Mouse (Mus musculus) hindbrain, embryonic 14.5 days (tissue): Measurements from ENCODE around the gene Gfod1. TPM values are rescaled to one million over a fixed set of nuclear protein-coding genes. Genes with fewer than 3 reads are reported as not detected.

Source experiments
- ATAC-seq: fragments of 200-750 bp; cut with Nextera tagmentation; 2 replicates; pipeline ENCODE4 v1.8.0; 2017; ENCODE audit warnings: moderate number of reproducible peaks, mild to moderate bottlenecking, moderate TSS enrichment, moderate library complexity; ENCODE audit not compliant: low FRiP score
- DNase-seq: peaks from one replicate; pipeline ENCODE4 v3.0.0-alpha.2; 2015; ENCODE audit warnings: low spot score
- H3K27ac ChIP-seq: fragments of 300-500 bp; sonication (generic); 2 replicates; pipeline ENCODE4 v1.5.1; 2014; ENCODE audit warnings: mild to moderate bottlenecking, moderate library complexity
- H3K27me3 ChIP-seq: fragments of 300-500 bp; sonication (generic); 2 replicates; pipeline ENCODE4 v1.6.1; 2014; ENCODE audit warnings: mild to moderate bottlenecking, low read length, mixed read lengths; ENCODE audit not compliant: control insufficient read depth, insufficient read depth
- H3K36me3 ChIP-seq: fragments of 300-500 bp; sonication (generic); replicated peaks from 2 replicates; pipeline ENCODE4 v1.6.1; 2014; ENCODE audit not compliant: control insufficient read depth, insufficient read depth
- H3K4me1 ChIP-seq: fragments of 300-500 bp; sonication (generic); replicated peaks from 2 replicates; pipeline ENCODE4 v1.6.1; 2014; ENCODE audit warnings: antibody characterized with exemption, low read length, mixed read lengths; ENCODE audit not compliant: control insufficient read depth, insufficient read depth
- H3K4me2 ChIP-seq: fragments of 300-500 bp; sonication (generic); replicated peaks from 2 replicates; pipeline ENCODE4 v1.6.1; 2014; ENCODE audit warnings: mild to moderate bottlenecking, moderate library complexity
- H3K4me3 ChIP-seq: fragments of 300-500 bp; sonication (generic); replicated peaks from 2 replicates; pipeline ENCODE4 v1.5.1; 2014; ENCODE audit warnings: mild to moderate bottlenecking, low read length
- H3K9ac ChIP-seq: fragments of 300-500 bp; sonication (generic); 2 replicates; pipeline ENCODE4 v1.6.1; 2014
- H3K9me3 ChIP-seq: fragments of 300-500 bp; sonication (generic); 2 replicates; pipeline ENCODE4 v1.6.1; 2016; ENCODE audit warnings: low read length; ENCODE audit not compliant: control insufficient read depth
- WGBS: fragments of 180-500 bp; shearing (Covaris S2); extraction: QIAGEN DNeasy Blood & Tissue Kit; methylation state at CpG from one replicate; pipeline ENCODE4 v1.1.7; 2014; 5-methylcytosine and 5-hydroxymethylcytosine counted together
- polyA plus RNA-seq: library from polyadenylated mRNA; unstranded; fragments of >200 nt; fragmentation: Nextera tagmentation; extraction: Ambion mirVana; gene quantifications from 2 replicates; pipeline ENCODE4 v1.2.1, GENCODE M21; 2014

Gene Gfod1
- polyA plus RNA-seq, 1 experiment from 2014 or later, result 3.7 TPM

DNA sequence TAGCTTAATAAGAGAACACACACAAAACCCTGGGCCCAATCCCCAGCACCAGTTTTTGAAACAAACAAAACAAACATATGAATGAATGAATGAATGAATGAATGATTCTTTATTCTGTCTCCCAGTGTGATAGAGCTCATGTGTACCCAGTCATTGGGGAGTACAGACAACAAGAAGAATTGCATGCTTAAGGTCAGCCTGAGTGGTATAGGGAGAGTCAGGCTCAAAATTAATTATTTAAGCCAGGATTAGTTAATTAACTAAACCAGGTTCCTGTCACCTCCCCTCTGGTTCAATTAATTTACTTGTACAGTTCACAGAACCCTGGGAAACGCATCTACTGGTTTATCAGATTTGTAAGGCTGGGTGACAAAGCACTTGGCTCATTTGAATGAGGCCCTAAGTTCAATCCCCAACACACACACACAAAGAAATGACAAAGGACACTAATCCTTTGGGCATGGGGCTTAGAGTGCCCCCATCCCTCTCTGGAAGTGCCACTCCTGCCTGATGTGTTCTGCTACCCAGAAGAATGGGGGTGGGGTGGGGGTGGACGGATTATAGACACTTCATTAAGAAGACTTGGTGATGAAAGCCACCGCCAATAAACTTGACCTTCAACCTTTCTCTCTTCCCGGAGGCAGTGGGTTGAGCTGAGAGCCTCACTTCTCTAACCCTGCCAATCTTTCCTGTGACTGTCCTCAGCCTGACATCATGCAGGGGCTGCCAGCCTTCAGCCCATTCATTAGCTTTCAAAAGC lies 34.3 kb downstream of the Gfod1 start:
- H3K4me1 ChIP-seq, result peaks cover 7% of the 10 kb centered on the region; the same call in 1 of the 2 replicates
- H3K9ac ChIP-seq, result no peak overlapping the region
- H3K4me2 ChIP-seq, result no peak overlapping the region
- no peak for DNase-seq
- no peak overlapping the region for H3K27ac ChIP-seq
- no peak for ATAC-seq
- H3K9me3 ChIP-seq, result no peaks in the 10 kb centered on the region
- H3K36me3 ChIP-seq, result no peaks in the 10 kb centered on the region
- 20% methylated on average over 4 of the region's 4 CpGs for WGBS
- H3K4me3 ChIP-seq, result no peak overlapping the region
- H3K27me3 ChIP-seq, result no peaks in the 10 kb centered on the region

DNA sequence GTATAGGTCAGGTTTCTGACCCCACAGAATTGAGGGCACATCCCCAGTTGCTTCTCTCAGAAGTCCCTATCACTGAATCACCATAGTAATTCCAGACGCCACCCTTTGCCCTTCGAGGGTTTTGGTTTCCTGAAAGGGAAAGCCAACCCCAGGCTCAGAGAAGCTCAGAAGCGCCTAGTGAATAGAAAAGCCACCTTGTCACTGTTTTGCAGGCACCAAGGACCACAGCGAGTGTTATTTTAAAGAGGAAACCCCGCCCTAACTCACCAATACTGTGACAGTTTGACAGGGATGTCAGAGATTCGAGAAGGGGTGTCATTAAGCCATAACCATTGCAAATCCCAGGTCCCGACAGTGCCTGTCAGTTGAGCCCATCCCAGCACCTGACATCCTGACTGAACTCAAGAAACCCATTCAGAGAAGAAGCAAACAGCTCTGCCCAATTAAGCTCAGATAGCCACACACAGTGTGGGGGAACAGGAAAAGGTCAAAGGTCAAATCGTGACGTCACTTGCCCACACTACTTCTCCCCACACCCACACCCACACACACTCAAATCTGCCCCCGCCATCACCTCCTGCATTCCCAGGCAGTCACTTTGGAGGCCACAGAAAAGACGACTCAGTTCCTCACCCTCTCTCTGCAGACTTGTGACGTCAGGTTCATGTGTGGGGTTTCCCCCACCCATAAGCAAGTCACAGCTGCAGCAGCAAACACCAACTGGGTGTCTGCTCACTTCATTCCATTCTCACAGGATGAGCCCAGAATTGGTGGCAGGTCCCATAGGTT lies 35.2 kb downstream of the Gfod1 start:
- Histone ChIP-seq H3K27me3 (no peaks in the 10 kb centered on the region), H3K9me3 (no peaks in the 10 kb centered on the region), H3K27ac (no peak overlapping the region), H3K4me1 (peaks cover 7% of the 10 kb centered on the region; the same call in 1 of the 2 replicates), H3K4me3 (no peak overlapping the region), H3K36me3 (no peaks in the 10 kb centered on the region), H3K9ac (no peak overlapping the region), H3K4me2 (no peak overlapping the region)
- no peak for DNase-seq
- WGBS, result 58% methylated on average over 12 of the region's 12 CpGs
- ATAC-seq, result 0 out of 2 replicates have a peak, but pooled peaks have one; percentile 24

DNA sequence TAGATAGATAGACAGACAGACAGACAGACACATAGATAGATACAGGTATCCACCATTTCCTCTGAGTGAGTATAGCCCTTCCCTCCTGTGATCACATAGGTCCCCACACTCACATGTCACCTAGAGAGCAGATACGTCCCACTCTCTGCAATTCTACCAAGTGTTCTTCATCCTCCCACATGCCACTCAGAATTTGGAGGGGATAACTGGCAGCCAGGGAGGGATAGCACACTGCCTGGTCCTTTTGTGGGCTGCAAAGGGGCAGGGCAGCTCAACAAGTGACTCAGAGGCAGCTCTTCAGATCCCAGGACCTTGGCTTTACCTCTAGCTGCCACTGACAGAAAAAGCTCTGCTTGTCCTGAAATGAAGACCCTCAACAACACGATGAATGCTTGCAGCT lies 36.1 kb downstream of the Gfod1 start:
- no peak for ATAC-seq
- Histone ChIP-seq H3K4me1 (peaks cover 7% of the 10 kb centered on the region; the same call in 1 of the 2 replicates), H3K27me3 (no peaks in the 10 kb centered on the region), H3K4me2 (no peak overlapping the region), H3K27ac (no peak overlapping the region), H3K9ac (no peak overlapping the region), H3K36me3 (no peaks in the 10 kb centered on the region), H3K4me3 (no peak overlapping the region), H3K9me3 (no peaks in the 10 kb centered on the region)
- WGBS, result 93% methylated on average over 2 of the region's 2 CpGs
- no peak for DNase-seq

DNA sequence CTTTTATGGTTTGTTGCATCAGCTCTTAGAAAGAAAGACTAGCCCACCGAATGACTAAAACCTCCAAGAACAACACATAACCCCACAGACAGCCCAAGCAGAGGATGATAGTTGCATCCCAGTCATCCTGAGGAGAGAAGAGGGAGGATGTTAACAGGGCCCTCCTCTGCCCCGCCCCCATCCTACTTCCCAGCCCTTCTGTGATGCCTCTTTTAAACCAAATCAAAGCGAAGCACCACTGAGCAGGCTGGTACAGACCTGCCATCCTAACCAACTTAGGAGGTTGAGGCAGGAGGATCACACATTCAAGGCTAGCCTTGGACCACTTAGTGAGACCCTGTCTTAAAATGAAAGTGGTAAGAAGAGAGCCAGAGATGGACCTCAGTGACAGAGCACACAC lies 36.8 kb downstream of the Gfod1 start:
- ATAC-seq (no peak), DNase-seq (no peak)
- Histone ChIP-seq H3K4me3 (no peak overlapping the region), H3K27me3 (no peaks in the 10 kb centered on the region), H3K9me3 (no peaks in the 10 kb centered on the region), H3K27ac (no peak overlapping the region), H3K9ac (no peak overlapping the region), H3K4me2 (no peak overlapping the region), H3K36me3 (no peaks in the 10 kb centered on the region), H3K4me1 (peaks cover 7% of the 10 kb centered on the region; the same call in 1 of the 2 replicates)
- WGBS, result 86% methylated on average over 3 of the region's 3 CpGs

DNA sequence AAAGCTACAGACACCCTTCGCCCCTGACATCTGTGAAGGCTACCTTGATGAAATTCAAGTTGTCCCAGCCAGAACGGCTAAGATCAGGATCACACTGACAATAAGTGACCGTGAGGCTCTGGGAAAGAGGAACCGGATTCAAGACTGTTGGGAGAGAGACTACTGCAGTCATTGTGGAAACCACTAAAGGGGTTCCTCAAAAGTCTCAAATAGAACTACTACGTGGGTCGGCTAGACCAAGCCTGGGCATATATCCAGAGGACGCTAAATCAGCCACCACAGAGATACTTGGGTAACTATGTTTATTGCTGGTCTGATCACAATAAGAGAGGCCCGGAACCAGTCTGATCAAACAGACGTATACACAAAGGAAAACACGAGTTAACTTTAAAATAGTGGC lies 37.6 kb downstream of the Gfod1 start:
- ATAC-seq (no peak), DNase-seq (no peak)
- Histone ChIP-seq H3K27ac (no peak overlapping the region), H3K27me3 (no peaks in the 10 kb centered on the region), H3K4me2 (no peak overlapping the region), H3K36me3 (no peaks in the 10 kb centered on the region), H3K4me3 (no peak overlapping the region), H3K9ac (no peak overlapping the region), H3K9me3 (no peaks in the 10 kb centered on the region), H3K4me1 (peaks cover 7% of the 10 kb centered on the region; the same call in 1 of the 2 replicates)
- 94% methylated on average over 10 of the region's 10 CpGs for WGBS

DNA sequence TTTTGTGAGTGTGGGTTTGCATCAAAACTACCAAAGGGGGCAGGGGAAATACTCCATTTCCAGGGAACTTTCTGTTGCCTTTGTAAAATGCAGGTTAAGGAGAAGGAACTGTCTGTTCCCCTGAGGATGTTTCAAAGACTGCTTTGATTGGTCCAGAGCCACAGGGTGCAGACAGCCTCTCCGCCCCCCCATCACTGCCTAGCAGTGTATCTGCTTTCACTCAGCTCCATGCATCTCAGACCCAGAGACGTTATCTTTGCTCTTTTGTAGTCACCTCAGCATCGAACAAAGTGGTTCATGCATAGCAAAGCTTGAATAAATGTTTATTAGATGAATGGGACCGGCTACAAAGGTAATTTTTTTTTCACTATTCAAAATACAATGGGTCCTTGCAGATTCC lies 38.9 kb downstream of the Gfod1 start:
- 25% methylated on average over 4 of the region's 4 CpGs for WGBS
- DNase-seq (no peak), ATAC-seq (no peak)

DNA sequence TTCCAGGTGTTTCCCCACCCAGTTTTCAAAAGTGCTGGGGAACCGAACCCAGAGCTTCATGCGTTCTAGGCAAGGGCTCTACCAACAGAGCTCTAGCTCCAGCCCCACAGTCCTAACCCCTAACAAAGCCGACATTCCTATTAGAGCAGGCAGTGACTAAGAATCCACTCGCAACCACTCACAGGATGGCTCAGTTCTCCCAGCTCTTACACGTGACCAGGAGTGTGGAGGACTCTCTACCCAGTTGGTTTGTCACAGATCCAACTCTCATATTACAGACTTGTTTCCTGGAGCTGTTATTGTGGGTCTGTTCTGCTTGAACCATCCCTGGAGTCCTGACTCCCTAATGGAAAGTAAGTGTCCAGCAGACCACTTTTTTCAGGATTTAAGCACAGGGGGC lies 40.3 kb downstream of the Gfod1 start:
- H3K27me3 ChIP-seq, result no peaks in the 10 kb centered on the region
- ATAC-seq, result no peak
- no peaks in the 10 kb centered on the region for H3K36me3 ChIP-seq
- H3K4me1 ChIP-seq, result peaks cover 7% of the 10 kb centered on the region; the same call in 1 of the 2 replicates
- no peak overlapping the region for H3K9ac ChIP-seq
- H3K9me3 ChIP-seq, result no peaks in the 10 kb centered on the region
- no peak overlapping the region for H3K27ac ChIP-seq
- no peak for DNase-seq
- WGBS, result 86% methylated on average over 5 of the region's 5 CpGs
- H3K4me2 ChIP-seq, result no peak overlapping the region
- no peak overlapping the region for H3K4me3 ChIP-seq

More for the DNA sequence above, 38.9 kb downstream of the Gfod1 start:
- 0 out of 2 replicates have a peak overlapping the region, but pooled peaks have one; percentile 12 for H3K9ac ChIP-seq
- no peak overlapping the region for H3K4me2 ChIP-seq
- no peaks in the 10 kb centered on the region for H3K9me3 ChIP-seq
- no peaks in the 10 kb centered on the region for H3K27me3 ChIP-seq
- no peaks in the 10 kb centered on the region for H3K36me3 ChIP-seq
- peaks cover 7% of the 10 kb centered on the region; the same call in 1 of the 2 replicates for H3K4me1 ChIP-seq
- no peak overlapping the region for H3K27ac ChIP-seq
- H3K4me3 ChIP-seq, result no peak overlapping the region

DNA sequence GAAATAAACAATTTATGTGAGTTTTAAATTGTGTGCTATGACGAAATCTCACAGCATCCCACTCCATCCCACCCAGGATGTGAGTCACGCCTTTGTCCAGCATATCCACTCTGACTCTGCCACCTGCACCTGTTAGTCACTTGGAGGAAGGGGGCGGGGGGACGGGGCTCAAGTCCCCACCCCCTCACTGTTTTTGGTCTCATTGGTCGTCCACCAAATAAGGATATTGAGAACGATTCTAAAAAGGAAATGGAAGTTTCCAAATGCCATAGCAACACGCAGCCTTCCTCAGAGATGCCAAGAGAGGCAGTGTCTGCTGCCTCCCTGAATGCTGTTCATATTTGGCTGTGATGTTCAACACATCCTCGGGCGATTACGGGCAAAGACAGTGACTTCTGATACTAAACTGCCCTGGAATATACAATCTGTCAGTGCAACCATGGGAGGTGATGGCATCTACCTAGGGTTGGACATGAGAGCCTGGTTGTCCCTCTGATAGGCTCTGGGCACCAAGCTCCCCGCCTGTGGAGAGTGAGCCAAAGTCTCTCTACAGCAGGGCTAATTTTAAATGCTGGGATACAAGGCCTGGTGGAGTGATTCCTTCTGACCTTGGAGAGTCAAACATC lies 41.7 kb downstream of the Gfod1 start:
- peaks cover 7% of the 10 kb centered on the region; the same call in 1 of the 2 replicates for H3K4me1 ChIP-seq
- H3K27me3 ChIP-seq, result no peaks in the 10 kb centered on the region
- H3K27ac ChIP-seq, result no peak overlapping the region
- no peak overlapping the region for H3K4me2 ChIP-seq
- no peak overlapping the region for H3K9ac ChIP-seq
- no peaks in the 10 kb centered on the region for H3K36me3 ChIP-seq
- DNase-seq, result no peak
- no peak overlapping the region for H3K4me3 ChIP-seq
- H3K9me3 ChIP-seq, result no peaks in the 10 kb centered on the region
- WGBS, result 89% methylated on average over 11 of the region's 11 CpGs
- ATAC-seq, result no peak

DNA sequence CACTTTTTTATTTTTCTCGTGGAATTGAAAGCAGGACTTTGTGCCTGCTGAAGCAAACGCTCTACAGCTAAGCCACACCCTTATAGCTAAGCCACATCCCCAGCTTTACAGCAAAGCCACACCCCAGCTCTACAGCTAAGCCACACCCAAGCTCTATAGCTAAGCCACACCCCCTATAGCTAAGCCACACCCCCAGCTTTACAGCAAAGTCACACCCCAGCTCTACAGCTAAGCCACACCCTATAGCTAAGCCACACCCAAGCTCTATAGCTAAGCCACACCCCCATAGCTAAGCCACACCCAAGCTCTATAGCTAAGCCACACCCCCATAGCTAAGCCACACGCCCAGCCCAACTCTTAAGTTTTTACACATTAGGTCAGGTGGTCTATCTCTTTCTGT lies 42.7 kb downstream of the Gfod1 start:
- DNase-seq (no peak), ATAC-seq (no peak)
- no peak overlapping the region for H3K9ac ChIP-seq
- no peaks in the 10 kb centered on the region for H3K27me3 ChIP-seq
- no peak overlapping the region for H3K27ac ChIP-seq
- 73% methylated on average over 3 of the region's 3 CpGs for WGBS
- no peaks in the 10 kb centered on the region for H3K36me3 ChIP-seq
- no peaks in the 10 kb centered on the region for H3K9me3 ChIP-seq
- H3K4me1 ChIP-seq, result peaks cover 7% of the 10 kb centered on the region; the same call in 1 of the 2 replicates
- H3K4me2 ChIP-seq, result no peak overlapping the region
- no peak overlapping the region for H3K4me3 ChIP-seq
